Mouse (Mus musculus) MEL (cell line): ENCODE measurements at regions not wholly inside any gene's neighbourhood (a gene's known extent, or its start where the extent isn't known, plus 50 kb on each side); places are given as distances from the start of the nearest gene placed in this dataset.

Source experiments
- DNase-seq: peaks from one replicate; pipeline ENCODE4 v3.0.0; 2011; ENCODE audit warnings: low read depth, low spot score
- H3K27ac ChIP-seq: 2 replicates; pipeline ENCODE4 v1.5.1; 2012; ENCODE audit warnings: low read depth, mild to moderate bottlenecking, control low read depth, low read length, moderate library complexity; ENCODE audit not compliant: control insufficient read depth
- H3K27me3 ChIP-seq, 2 experiments: fragments of 150-350 bp in 1 of 2; sonication (generic) in 1 of 2; 2 replicates each; pipeline ENCODE4 v1.6.1; 2012; ENCODE audit warnings: low read length in 2 of 2, mild to moderate bottlenecking in 2 of 2, improper control_type of control experiment in 1 of 2, moderate library complexity in 1 of 2; ENCODE audit not compliant: insufficient read depth in 2 of 2, control insufficient read depth in 1 of 2
- H3K36me3 ChIP-seq, 2 experiments: 2 replicates each; pipeline ENCODE4 v1.6.1; 2012 to 2014; ENCODE audit warnings: low read length in 2 of 2, improper control_type of control experiment in 1 of 2, inconsistent platforms in 1 of 2, mild to moderate bottlenecking in 1 of 2; ENCODE audit not compliant: insufficient read depth in 2 of 2, control insufficient read depth in 1 of 2
- H3K4me1 ChIP-seq, 2 experiments: fragments of 150-350 bp in 1 of 2; sonication (generic) in 1 of 2; 2 replicates each; pipeline ENCODE4 v1.6.1; 2012; ENCODE audit warnings: low read length in 2 of 2, improper control_type of control experiment in 1 of 2, mild to moderate bottlenecking in 1 of 2; ENCODE audit not compliant: insufficient read depth in 2 of 2, control insufficient read depth in 1 of 2
- H3K4me3 ChIP-seq, 2 experiments: fragments of 150-350 bp in 1 of 2; sonication (generic) in 1 of 2; 2 replicates each; pipeline ENCODE4 v1.5.1; 2012; ENCODE audit warnings: low read depth in 2 of 2, low read length in 2 of 2, mild to moderate bottlenecking in 2 of 2, moderate library complexity in 2 of 2, control low read depth in 1 of 2, improper control_type of control experiment in 1 of 2; ENCODE audit not compliant: control insufficient read depth in 1 of 2, insufficient read depth in 1 of 2
- H3K79me2 ChIP-seq: 2 replicates; pipeline ENCODE4 v1.6.1; 2012; ENCODE audit warnings: mild to moderate bottlenecking, low read length, moderate library complexity; ENCODE audit not compliant: control insufficient read depth, poor library complexity, insufficient read depth
- H3K9ac ChIP-seq: 2 replicates; pipeline ENCODE4 v1.6.1; 2012; ENCODE audit warnings: low read depth, mild to moderate bottlenecking, control low read depth, low read length, moderate library complexity; ENCODE audit not compliant: control insufficient read depth, poor library complexity, severe bottlenecking
- H3K9me3 ChIP-seq: fragments of 150-350 bp; sonication (generic); replicated peaks from 2 replicates; pipeline ENCODE4 v1.6.1; 2012; ENCODE audit warnings: mild to moderate bottlenecking, low read length, improper control_type of control experiment, moderate library complexity; ENCODE audit not compliant: insufficient read depth
- CTCF ChIP-seq, 3 experiments: IDR thresholded peaks in 2 of 3; conservative IDR thresholded peaks in 1 of 3; 2 replicates each; pipeline ENCODE4 v1.5.1; 2011 to 2012; ENCODE audit warnings: low read length in 3 of 3, low read depth in 2 of 3, mild to moderate bottlenecking in 2 of 3, improper control_type of control experiment in 1 of 3, inconsistent platforms in 1 of 3, mixed read lengths in 1 of 3, moderate library complexity in 1 of 3; ENCODE audit not compliant: control insufficient read depth in 1 of 3, insufficient read depth in 1 of 3, poor library complexity in 1 of 3, severe bottlenecking in 1 of 3
- E2F4 ChIP-seq: IDR thresholded peaks from 2 replicates; pipeline ENCODE4 v1.6.1; 2011; ENCODE audit warnings: low read depth, low read length, improper control_type of control experiment, borderline replicate concordance
- ELF1 ChIP-seq: IDR thresholded peaks from 2 replicates; pipeline ENCODE4 v1.6.1; 2014; ENCODE audit warnings: low read depth, mild to moderate bottlenecking, inconsistent platforms, low read length, improper control_type of control experiment, moderate library complexity
- ETS1 ChIP-seq: IDR thresholded peaks from 2 replicates; pipeline ENCODE4 v1.6.1; 2012; ENCODE audit warnings: low read depth, mild to moderate bottlenecking, inconsistent platforms, low read length, improper control_type of control experiment, moderate library complexity
- GABPA ChIP-seq: IDR thresholded peaks from 2 replicates; pipeline ENCODE4 v1.6.1; 2012; ENCODE audit warnings: low read depth, mild to moderate bottlenecking, inconsistent platforms, low read length, improper control_type of control experiment, moderate library complexity
- KAT2A ChIP-seq: conservative IDR thresholded peaks from 2 replicates; pipeline ENCODE4 v1.6.1; 2012; ENCODE audit warnings: low read depth, low read length, improper control_type of control experiment, inconsistent platforms
- MAZ ChIP-seq: IDR thresholded peaks from 2 replicates; pipeline ENCODE4 v1.6.1; 2012; ENCODE audit warnings: low read depth, mild to moderate bottlenecking, inconsistent platforms, low read length, improper control_type of control experiment
- MXI1 ChIP-seq: IDR thresholded peaks from 2 replicates; pipeline ENCODE4 v1.6.1; 2011; ENCODE audit warnings: mild to moderate bottlenecking, low read depth, low read length, improper control_type of control experiment
- MYC ChIP-seq: IDR thresholded peaks from 2 replicates; pipeline ENCODE4 v1.6.1; 2011; ENCODE audit warnings: low read depth, mild to moderate bottlenecking, low read length, improper control_type of control experiment, moderate library complexity
- POLR2A ChIP-seq, 2 experiments: IDR thresholded peaks; 2 replicates each; pipeline ENCODE4 v1.6.1; 2011 to 2012; ENCODE audit warnings: low read length in 2 of 2, mild to moderate bottlenecking in 2 of 2, control low read depth in 1 of 2, improper control_type of control experiment in 1 of 2, low read depth in 1 of 2, moderate library complexity in 1 of 2; ENCODE audit not compliant: control insufficient read depth in 1 of 2, insufficient read depth in 1 of 2, poor library complexity in 1 of 2
- RCOR1 ChIP-seq: IDR thresholded peaks from 2 replicates; pipeline ENCODE4 v1.6.1; 2012; ENCODE audit warnings: low read depth, mild to moderate bottlenecking, inconsistent platforms, low read length, improper control_type of control experiment
- UBTF ChIP-seq: IDR thresholded peaks from 2 replicates; pipeline ENCODE4 v1.6.1; 2012; ENCODE audit warnings: low read depth, mild to moderate bottlenecking, inconsistent platforms, low read length, improper control_type of control experiment, moderate library complexity, borderline replicate concordance; ENCODE audit not compliant: insufficient read depth
- USF1 ChIP-seq: IDR thresholded peaks from 2 replicates; pipeline ENCODE4 v1.6.1; 2014; ENCODE audit warnings: low read depth, mild to moderate bottlenecking, inconsistent platforms, low read length, improper control_type of control experiment, moderate library complexity
- ZMIZ1 ChIP-seq: IDR thresholded peaks from 2 replicates; pipeline ENCODE4 v1.6.1; 2012; ENCODE audit warnings: low read depth, mild to moderate bottlenecking, inconsistent platforms, low read length, improper control_type of control experiment, moderate library complexity
- ZNF384 ChIP-seq: IDR thresholded peaks from 2 replicates; pipeline ENCODE4 v1.6.1; 2012; ENCODE audit warnings: low read depth, mild to moderate bottlenecking, inconsistent platforms, low read length, improper control_type of control experiment

- H3K9me3 ChIP-seq, result no peaks in the 10 kb centered on the region
- DNase-seq, result no peak
- TF ChIP-seq MAZ (no peak), POLR2A (IDR thresholded peaks at IDR 0.05; ENCODE audit: control insufficient read depth in 1 of 2, insufficient read depth in 1 of 2, low read depth in 1 of 2, low read length in 2 of 2, poor library complexity in 1 of 2) (no peak), MXI1 (no peak), RCOR1 (no peak), ZMIZ1 (no peak), ZNF384 (no peak)
- H3K9ac ChIP-seq, result no peak overlapping the region
- H3K4me1 ChIP-seq, result no peaks in the 10 kb centered on the region
- no peaks in the 10 kb centered on the region for H3K27me3 ChIP-seq
- no peak overlapping the region for H3K27ac ChIP-seq
- no peaks in the 10 kb centered on the region for H3K36me3 ChIP-seq
- no peaks in the 10 kb centered on the region for H3K79me2 ChIP-seq
- H3K4me3 ChIP-seq, result no peak overlapping the region
Observed at GRCm38 (mm10) chr10:96981516-96981869, 364.7 kb downstream of the Btg1 start.

GRCm38 (mm10) chr10:97000871-97001270 lies 384.1 kb downstream of the Btg1 start:
- no peak overlapping the region for H3K9ac ChIP-seq
- TF ChIP-seq ELF1, result no peak
- no peak for TF ChIP-seq CTCF (IDR thresholded peaks at IDR 0.05 in 2 of 3, conservative IDR thresholded peaks at IDR 0.05 in 1 of 3; ENCODE audit: control insufficient read depth in 1 of 3, insufficient read depth in 1 of 3, low read depth in 2 of 3, low read length in 3 of 3, poor library complexity in 1 of 3, severe bottlenecking in 1 of 3)
- no peak for TF ChIP-seq MYC
- TF ChIP-seq USF1, result no peak
- TF ChIP-seq E2F4, result no peak
- no peak for TF ChIP-seq UBTF
- TF ChIP-seq GABPA, result no peak
- TF ChIP-seq, all 39 proteins: peak for 0
- Histone ChIP-seq H3K4me1 (no peaks in the 10 kb centered on the region), H3K27me3 (no peaks in the 10 kb centered on the region), H3K9me3 (no peaks in the 10 kb centered on the region), H3K4me3 (no peak overlapping the region), H3K36me3 (no peaks in the 10 kb centered on the region), H3K27ac (no peak overlapping the region), H3K79me2 (no peaks in the 10 kb centered on the region)
- no peak for DNase-seq

- H3K4me3 ChIP-seq, result no peak overlapping the region
- H3K36me3 ChIP-seq, result no peaks in the 10 kb centered on the region
- DNase-seq, result no peak
- H3K9me3 ChIP-seq, result no peaks in the 10 kb centered on the region
- no peaks in the 10 kb centered on the region for H3K27me3 ChIP-seq
- no peaks in the 10 kb centered on the region for H3K79me2 ChIP-seq
- no peak overlapping the region for H3K27ac ChIP-seq
- TF ChIP-seq ZNF384 (no peak), GABPA (no peak), ETS1 (no peak), UBTF (no peak), KAT2A (no peak)
- H3K9ac ChIP-seq, result no peak overlapping the region
- H3K4me1 ChIP-seq, result no peaks in the 10 kb centered on the region
Observed at GRCm38 (mm10) chr10:97008873-97009272, 392.1 kb downstream of the Btg1 start.
